Mouse (Mus musculus): ENCODE measurements around the gene Btk. TPM values are rescaled to one million over a fixed set of nuclear protein-coding genes. Genes with fewer than 3 reads are reported as not detected.
"Not testable (repeated sequence)": the region's sequence is repeated elsewhere in the genome, so short reads cannot be mapped to it uniquely, and the experiment has no call there.

Btk gene
- polyA plus RNA-seq, 2 experiments = 1.8 to 2.3 TPM

DNA sequence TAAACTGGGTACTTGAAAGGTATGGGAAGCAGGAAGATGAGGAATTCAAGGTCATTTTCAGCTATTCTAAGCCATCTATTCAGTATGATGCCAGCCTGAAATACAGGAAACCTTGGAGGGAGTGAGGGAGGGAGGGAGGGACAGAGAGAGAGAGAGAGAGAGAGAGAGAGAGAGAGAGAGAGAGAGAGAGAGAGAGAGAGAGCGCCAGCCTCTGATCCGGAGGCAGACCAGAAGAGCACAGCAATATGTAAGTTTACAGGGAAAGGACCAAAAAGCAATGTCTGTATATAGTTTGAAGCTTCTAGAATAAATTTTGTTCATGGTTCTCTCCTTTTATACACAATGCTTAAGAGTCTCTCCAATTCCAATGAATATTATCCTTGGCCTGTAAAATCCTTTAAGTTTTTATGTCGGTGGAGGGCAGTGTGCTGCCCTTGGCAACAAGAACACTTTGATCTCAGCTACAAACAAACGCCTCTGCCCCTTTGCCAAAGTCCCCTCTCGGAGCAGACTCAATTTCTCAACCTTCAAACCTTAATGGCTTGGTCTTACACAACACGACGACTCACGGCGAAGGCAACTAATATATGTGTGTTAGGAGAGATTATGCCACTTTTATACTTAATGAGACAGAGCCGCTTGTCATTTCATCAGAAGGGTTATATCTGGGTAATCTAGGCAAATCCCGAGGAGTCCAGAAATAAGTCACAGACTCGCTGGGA is 42.8 kb downstream of the Btk start:
- DNase-seq (ENCODE audit: low spot score) = no peak
- ATAC-seq (ENCODE audit: low FRiP score, low read depth) = no peak
- Histone ChIP-seq H3K4me3 (replicated peaks; ENCODE audit: low read length) (peak overlapping the region; percentile 47), H3K4me1 (ENCODE audit: control insufficient read depth, insufficient read depth, low read length) (no peaks in the 10 kb centered on the region), H3K4me2 (replicated peaks; ENCODE audit: low read depth, low read length, severe bottlenecking) (peak overlapping the region; percentile 52), H3K9ac (ENCODE audit: low read depth, low read length, severe bottlenecking) (peak overlapping the region; percentile 58), H3K36me3 (ENCODE audit: control insufficient read depth, insufficient read depth, low read length) (no peaks in the 10 kb centered on the region), H3K27me3 (ENCODE audit: control insufficient read depth, insufficient read depth, low read length) (no peaks in the 10 kb centered on the region), H3K9me3 (ENCODE audit: control insufficient read depth, low read length) (no peaks in the 10 kb centered on the region), H3K27ac (replicated peaks; ENCODE audit: low read depth, low read length) (0 out of 2 replicates have a peak overlapping the region, but pooled peaks have one; percentile 13)
- 29% methylated on average over 12 of the region's 12 CpGs for WGBS
- TF ChIP-seq POLR2A (IDR thresholded peaks at IDR 0.05; ENCODE audit: borderline replicate concordance, extremely low read depth, insufficient read depth, insufficient read length) = no peak

- not testable (repeated sequence) for H3K4me3 ChIP-seq (replicated peaks; ENCODE audit: low read length); H3K27me3 ChIP-seq (ENCODE audit: control insufficient read depth, insufficient read depth, low read length); H3K36me3 ChIP-seq (ENCODE audit: control insufficient read depth, insufficient read depth, low read length); DNase-seq (ENCODE audit: low spot score); H3K9me3 ChIP-seq (ENCODE audit: control insufficient read depth, low read length); ATAC-seq (ENCODE audit: low FRiP score, low read depth); H3K9ac ChIP-seq (ENCODE audit: low read depth, low read length, severe bottlenecking); H3K4me1 ChIP-seq (ENCODE audit: control insufficient read depth, insufficient read depth, low read length); H3K4me2 ChIP-seq (replicated peaks; ENCODE audit: low read depth, low read length, severe bottlenecking); H3K27ac ChIP-seq (replicated peaks; ENCODE audit: low read depth, low read length)
- 87% methylated on average over 10 of the region's 10 CpGs for WGBS
Measured at GRCm38 (mm10) chrX:134539795-134540194, 43.6 kb downstream of the Btk start.

DNA sequence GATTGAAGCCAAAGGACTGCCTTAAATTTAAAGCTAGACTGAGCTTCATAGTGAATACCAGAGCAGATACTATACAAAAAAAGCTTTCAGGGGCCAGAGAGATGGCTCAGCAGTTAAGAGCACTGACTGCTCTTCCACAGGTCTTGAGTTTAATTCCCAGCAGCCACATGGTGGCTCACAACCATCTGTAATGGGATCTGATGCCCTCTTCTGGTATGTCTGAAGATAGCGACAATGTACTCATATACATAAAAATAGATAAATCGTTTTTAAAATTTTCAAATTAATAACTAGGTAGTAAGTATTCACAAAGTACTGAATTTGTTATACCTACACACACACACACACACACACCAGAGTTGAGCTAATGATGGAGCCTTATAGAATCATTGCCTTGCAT is 50.0 kb downstream of the Btk start:
- Histone ChIP-seq H3K9me3 (ENCODE audit: control insufficient read depth, low read length) (no peaks in the 10 kb centered on the region), H3K9ac (ENCODE audit: low read depth, low read length, severe bottlenecking) (no peak overlapping the region), H3K4me2 (replicated peaks; ENCODE audit: low read depth, low read length, severe bottlenecking) (no peak overlapping the region), H3K4me1 (ENCODE audit: control insufficient read depth, insufficient read depth, low read length) (no peaks in the 10 kb centered on the region), H3K27ac (replicated peaks; ENCODE audit: low read depth, low read length) (no peak overlapping the region), H3K36me3 (ENCODE audit: control insufficient read depth, insufficient read depth, low read length) (no peaks in the 10 kb centered on the region), H3K27me3 (ENCODE audit: control insufficient read depth, insufficient read depth, low read length) (no peaks in the 10 kb centered on the region), H3K4me3 (replicated peaks; ENCODE audit: low read length) (no peak overlapping the region)
- ATAC-seq (ENCODE audit: low FRiP score, low read depth) (no peak), DNase-seq (ENCODE audit: low spot score) (no peak)
- TF ChIP-seq POLR2A (IDR thresholded peaks at IDR 0.05; ENCODE audit: borderline replicate concordance, extremely low read depth, insufficient read depth, insufficient read length) = no peak
- 73% methylated on average over 2 of the region's 2 CpGs for WGBS

- Histone ChIP-seq H3K27me3 (ENCODE audit: control insufficient read depth, insufficient read depth, low read length) (no peaks in the 10 kb centered on the region), H3K36me3 (ENCODE audit: control insufficient read depth, insufficient read depth, low read length) (no peaks in the 10 kb centered on the region), H3K27ac (replicated peaks; ENCODE audit: low read depth, low read length) (no peak overlapping the region), H3K9me3 (ENCODE audit: control insufficient read depth, low read length) (no peaks in the 10 kb centered on the region), H3K4me2 (replicated peaks; ENCODE audit: low read depth, low read length, severe bottlenecking) (no peak overlapping the region), H3K9ac (ENCODE audit: low read depth, low read length, severe bottlenecking) (no peak overlapping the region), H3K4me3 (replicated peaks; ENCODE audit: low read length) (no peak overlapping the region), H3K4me1 (ENCODE audit: control insufficient read depth, insufficient read depth, low read length) (no peaks in the 10 kb centered on the region)
- DNase-seq (ENCODE audit: low spot score) = no peak
- TF ChIP-seq POLR2A (IDR thresholded peaks at IDR 0.05; ENCODE audit: borderline replicate concordance, extremely low read depth, insufficient read depth, insufficient read length) = no peak
- 82% methylated on average over 4 of the region's 4 CpGs for WGBS
- no peak for ATAC-seq (ENCODE audit: low FRiP score, low read depth)
Measured at GRCm38 (mm10) chrX:134525260-134525659, 58.1 kb downstream of the Btk start.

DNA sequence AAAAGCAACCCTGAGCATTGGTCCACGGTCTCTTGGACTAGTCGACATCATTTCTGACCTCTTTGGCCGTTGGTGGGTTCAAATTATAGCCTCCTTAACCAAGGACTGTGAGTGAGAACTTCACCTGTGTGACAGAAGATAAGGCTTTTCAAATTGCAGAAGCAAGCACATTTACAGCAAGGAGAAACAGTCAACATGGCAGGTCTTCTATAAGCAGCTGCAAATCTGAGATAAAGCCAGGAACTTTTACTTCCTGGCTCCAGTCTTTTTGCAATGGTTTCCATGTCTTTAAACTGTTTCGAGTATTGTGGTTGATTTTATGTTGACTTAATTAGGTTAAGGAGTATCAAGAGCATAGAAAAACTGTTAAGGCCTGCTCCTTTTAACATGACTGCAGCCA is 59.6 kb downstream of the Btk start:
- ATAC-seq (ENCODE audit: low FRiP score, low read depth) = no peak
- H3K9ac ChIP-seq (ENCODE audit: low read depth, low read length, severe bottlenecking) = no peak overlapping the region
- TF ChIP-seq POLR2A (IDR thresholded peaks at IDR 0.05; ENCODE audit: borderline replicate concordance, extremely low read depth, insufficient read depth, insufficient read length) = no peak
- H3K4me2 ChIP-seq (replicated peaks; ENCODE audit: low read depth, low read length, severe bottlenecking) = no peak overlapping the region
- no peaks in the 10 kb centered on the region for H3K4me1 ChIP-seq (ENCODE audit: control insufficient read depth, insufficient read depth, low read length)
- H3K36me3 ChIP-seq (ENCODE audit: control insufficient read depth, insufficient read depth, low read length) = no peaks in the 10 kb centered on the region
- H3K9me3 ChIP-seq (ENCODE audit: control insufficient read depth, low read length) = no peaks in the 10 kb centered on the region
- no peaks in the 10 kb centered on the region for H3K27me3 ChIP-seq (ENCODE audit: control insufficient read depth, insufficient read depth, low read length)
- H3K27ac ChIP-seq (replicated peaks; ENCODE audit: low read depth, low read length) = no peak overlapping the region
- 78% methylated on average over 4 of the region's 4 CpGs for WGBS
- no peak for DNase-seq (ENCODE audit: low spot score)
- no peak overlapping the region for H3K4me3 ChIP-seq (replicated peaks; ENCODE audit: low read length)

Data from limb, embryonic 14.5 days (tissue).